Mouse (Mus musculus) C2C12 (cell line): Measurements from ENCODE around the gene Bcar3.

Source experiments
- CEBPB ChIP-seq: IDR thresholded peaks from one replicate; pipeline ENCODE4 v1.6.1; 2011; ENCODE audit warnings: low read depth, mild to moderate bottlenecking, control low read depth, moderate library complexity
- CTCF ChIP-seq: IDR thresholded peaks from one replicate; pipeline ENCODE4 v1.5.1; 2011; ENCODE audit not compliant: control insufficient read depth, insufficient read depth, insufficient read length
- MYOD1 ChIP-seq: IDR thresholded peaks from one replicate; pipeline ENCODE4 v1.6.1; 2011; ENCODE audit warnings: low read depth; ENCODE audit not compliant: control insufficient read depth, insufficient read length
- MYOG ChIP-seq: IDR thresholded peaks from one replicate; pipeline ENCODE4 v1.6.1; 2011; ENCODE audit not compliant: control insufficient read depth, insufficient read length; ENCODE audit errors: extremely low read depth

DNA sequence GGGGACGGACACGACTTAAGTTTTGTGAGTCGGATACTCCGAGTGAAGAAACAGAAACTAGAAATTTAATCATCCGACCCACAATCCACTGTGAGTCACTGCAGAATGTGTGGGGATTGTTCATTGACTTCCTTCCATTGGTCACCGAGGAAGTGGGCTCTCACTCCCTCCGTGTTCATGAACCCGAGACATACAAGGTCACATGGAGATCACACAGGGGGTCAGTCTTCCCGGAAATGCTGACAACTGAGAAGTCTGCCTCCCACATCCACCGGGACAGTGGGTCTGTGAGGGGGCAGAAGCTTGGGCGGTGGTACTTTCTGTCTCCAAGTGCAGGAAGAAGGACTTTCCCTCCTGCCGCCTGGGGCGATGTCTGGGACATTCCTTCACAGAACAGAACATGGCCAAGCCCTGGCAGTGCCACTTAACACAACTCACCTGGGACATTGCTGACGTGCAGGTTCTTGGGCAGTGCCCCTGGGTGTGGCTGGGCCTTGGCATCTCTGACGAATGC lies 114.9 kb downstream of the Bcar3 start:
- TF ChIP-seq CTCF (no peak), CEBPB (no peak), MYOG (no peak), MYOD1 (no peak)
